Mouse (Mus musculus): ENCODE measurements around the gene Slc38a3. TPM values are rescaled to one million over a fixed set of nuclear protein-coding genes. Genes with fewer than 3 reads are reported as not detected.

The Slc38a3 gene
- polyA plus RNA-seq, 2 experiments: 19.7 to 23.5 TPM

GRCm38 (mm10) chr9:107698611-107699190 lies 29.4 kb upstream of the Slc38a3 start:
- ATAC-seq (ENCODE audit: insufficient read depth): no peak
- no peak overlapping the region for H3K9ac ChIP-seq (replicated peaks)
- DNase-seq (ENCODE audit: low read depth in 3 of 3, low spot score in 3 of 3): no peak
- peaks cover 0 to 2% of the 10 kb centered on the region in 2 experiments; a peak in 1 of 4 replicates for H3K4me1 ChIP-seq (replicated peaks; ENCODE audit: control insufficient read depth in 2 of 2, insufficient read depth in 2 of 2, low read length in 1 of 2)
- no peaks in the 10 kb centered on the region for H3K27me3 ChIP-seq (ENCODE audit: control insufficient read depth, insufficient read depth, low read length)
- no peaks in the 10 kb centered on the region for H3K36me3 ChIP-seq (replicated peaks; ENCODE audit: control insufficient read depth, insufficient read depth, low read depth)
- H3K27ac ChIP-seq: no peak overlapping the region
- 34% methylated on average over 14 of the region's 14 CpGs for whole genome bisulfite sequencing (ENCODE audit: insufficient replicate concordance)
- no peaks in the 10 kb centered on the region for H3K9me3 ChIP-seq (ENCODE audit: control insufficient read depth, low read length)
- no peak overlapping the region for H3K4me3 ChIP-seq (ENCODE audit: insufficient read depth in 1 of 2, low read depth in 2 of 2, low read length in 2 of 2)
- no peak overlapping the region for H3K4me2 ChIP-seq (ENCODE audit: low read depth)
- TF ChIP-seq EP300 (IDR thresholded peaks at IDR 0.05; ENCODE audit: low read depth): no peak
- no peak for TF ChIP-seq CTCF (IDR thresholded peaks at IDR 0.05; ENCODE audit: low read depth)

GRCm38 (mm10) chr9:107697811-107698521 lies 28.6 kb upstream of the Slc38a3 start:
- Histone ChIP-seq H3K4me3 (ENCODE audit: insufficient read depth in 1 of 2, low read depth in 2 of 2, low read length in 2 of 2) (no peak overlapping the region), H3K9me3 (ENCODE audit: control insufficient read depth, low read length) (no peaks in the 10 kb centered on the region), H3K27me3 (ENCODE audit: control insufficient read depth, insufficient read depth, low read length) (no peaks in the 10 kb centered on the region), H3K36me3 (replicated peaks; ENCODE audit: control insufficient read depth, insufficient read depth, low read depth) (no peaks in the 10 kb centered on the region), H3K27ac (no peak overlapping the region), H3K9ac (replicated peaks) (no peak overlapping the region), H3K4me1 (replicated peaks; ENCODE audit: control insufficient read depth in 2 of 2, insufficient read depth in 2 of 2, low read length in 1 of 2) (peaks cover 0 to 2% of the 10 kb centered on the region in 2 experiments; a peak in 1 of 4 replicates), H3K4me2 (ENCODE audit: low read depth) (no peak overlapping the region)
- 53% methylated on average over 14 of the region's 14 CpGs for WGBS (ENCODE audit: insufficient replicate concordance)
- TF ChIP-seq EP300 (IDR thresholded peaks at IDR 0.05; ENCODE audit: low read depth) (no peak), CTCF (IDR thresholded peaks at IDR 0.05; ENCODE audit: low read depth) (no peak)
- ATAC-seq (ENCODE audit: insufficient read depth) (no peak), DNase-seq (ENCODE audit: low read depth in 3 of 3, low spot score in 3 of 3) (no peak)

DNA sequence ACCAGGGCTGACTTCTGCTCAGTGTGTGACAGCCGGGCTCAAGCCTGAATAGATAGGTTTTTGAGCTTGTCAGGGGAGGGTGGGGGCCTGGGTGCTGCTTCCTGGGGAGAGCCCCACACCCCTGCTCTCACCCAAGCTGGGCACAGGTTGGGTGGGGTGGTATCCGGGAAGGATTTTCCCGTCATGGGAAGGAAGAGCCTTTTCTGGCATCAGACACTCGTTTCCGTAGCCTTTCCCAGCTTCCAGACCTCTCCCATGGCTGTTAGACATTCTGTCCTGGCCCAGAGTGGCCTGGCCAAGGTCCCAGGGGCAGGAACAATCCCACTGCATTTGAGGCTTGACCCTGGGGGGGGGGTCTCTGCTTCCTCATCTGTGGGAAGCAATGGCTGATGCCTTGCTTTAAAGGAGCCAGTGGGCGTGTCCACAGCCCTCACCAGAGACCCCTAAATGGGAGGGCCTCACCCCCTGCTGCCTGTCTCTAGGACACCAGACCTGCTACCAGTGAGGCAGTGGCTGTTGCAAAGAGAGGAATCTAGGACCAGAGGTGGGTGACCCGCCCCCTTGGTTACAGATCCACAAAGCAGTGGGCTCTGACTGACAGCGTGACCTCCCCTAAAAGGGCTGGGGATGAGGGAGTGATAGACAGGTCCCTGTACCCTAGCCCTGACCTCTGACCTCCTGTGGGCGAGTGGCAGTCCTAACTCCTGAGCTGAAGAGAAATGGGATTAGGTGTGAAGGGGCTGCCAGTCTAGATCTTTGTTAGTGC lies 27.7 kb upstream of the Slc38a3 start:
- DNase-seq (ENCODE audit: low read depth in 3 of 3, low spot score in 3 of 3) (no peak), ATAC-seq (ENCODE audit: insufficient read depth) (no peak)
- H3K4me2 ChIP-seq (ENCODE audit: low read depth): no peak overlapping the region
- no peaks in the 10 kb centered on the region for H3K9me3 ChIP-seq (ENCODE audit: control insufficient read depth, low read length)
- 49% methylated on average over 9 of the region's 9 CpGs for WGBS (ENCODE audit: insufficient replicate concordance)
- H3K36me3 ChIP-seq (replicated peaks; ENCODE audit: control insufficient read depth, insufficient read depth, low read depth): no peaks in the 10 kb centered on the region
- no peak for TF ChIP-seq EP300 (IDR thresholded peaks at IDR 0.05; ENCODE audit: low read depth)
- TF ChIP-seq CTCF (IDR thresholded peaks at IDR 0.05; ENCODE audit: low read depth): no peak
- H3K4me1 ChIP-seq (replicated peaks; ENCODE audit: control insufficient read depth in 2 of 2, insufficient read depth in 2 of 2, low read length in 1 of 2): peaks cover 0 to 2% of the 10 kb centered on the region in 2 experiments; a peak in 1 of 4 replicates
- no peak overlapping the region for H3K4me3 ChIP-seq (ENCODE audit: insufficient read depth in 1 of 2, low read depth in 2 of 2, low read length in 2 of 2)
- H3K27me3 ChIP-seq (ENCODE audit: control insufficient read depth, insufficient read depth, low read length): no peaks in the 10 kb centered on the region
- H3K9ac ChIP-seq (replicated peaks): no peak overlapping the region
- no peak overlapping the region for H3K27ac ChIP-seq

DNA sequence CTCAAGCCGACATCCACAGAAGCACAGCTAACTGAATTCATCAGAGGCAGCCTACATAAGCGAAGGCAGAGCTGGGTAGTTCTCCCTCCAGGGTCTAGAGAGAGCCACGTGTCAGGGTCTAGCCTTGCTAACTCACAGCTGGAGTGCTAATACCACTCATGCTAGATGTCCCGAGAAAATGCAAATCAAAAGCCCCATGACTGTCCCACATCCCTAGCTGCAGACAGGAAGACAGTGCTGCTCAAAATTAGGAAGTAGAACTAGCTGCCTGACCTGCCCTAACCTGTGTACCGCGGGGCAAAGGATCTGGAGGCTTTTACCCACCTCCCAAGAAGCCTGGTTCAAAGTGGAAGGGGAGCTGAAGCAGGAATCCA lies 26.8 kb upstream of the Slc38a3 start:
- Histone ChIP-seq H3K27me3 (ENCODE audit: control insufficient read depth, insufficient read depth, low read length) (no peaks in the 10 kb centered on the region), H3K27ac (no peak overlapping the region), H3K9ac (replicated peaks) (no peak overlapping the region), H3K9me3 (ENCODE audit: control insufficient read depth, low read length) (no peaks in the 10 kb centered on the region), H3K4me2 (ENCODE audit: low read depth) (no peak overlapping the region), H3K4me3 (ENCODE audit: insufficient read depth in 1 of 2, low read depth in 2 of 2, low read length in 2 of 2) (no peak overlapping the region), H3K36me3 (replicated peaks; ENCODE audit: control insufficient read depth, insufficient read depth, low read depth) (no peaks in the 10 kb centered on the region), H3K4me1 (replicated peaks; ENCODE audit: control insufficient read depth in 2 of 2, insufficient read depth in 2 of 2, low read length in 1 of 2) (peaks cover 0 to 2% of the 10 kb centered on the region in 2 experiments; a peak in 1 of 4 replicates)
- no peak for ATAC-seq (ENCODE audit: insufficient read depth)
- no peak for DNase-seq (ENCODE audit: low read depth in 3 of 3, low spot score in 3 of 3)
- TF ChIP-seq EP300 (IDR thresholded peaks at IDR 0.05; ENCODE audit: low read depth) (no peak), CTCF (IDR thresholded peaks at IDR 0.05; ENCODE audit: low read depth) (no peak)
- 23% methylated on average over 6 of the region's 6 CpGs for WGBS (ENCODE audit: insufficient replicate concordance)

All from liver, embryonic 14.5 days (tissue).